In the genomic region with DNA sequence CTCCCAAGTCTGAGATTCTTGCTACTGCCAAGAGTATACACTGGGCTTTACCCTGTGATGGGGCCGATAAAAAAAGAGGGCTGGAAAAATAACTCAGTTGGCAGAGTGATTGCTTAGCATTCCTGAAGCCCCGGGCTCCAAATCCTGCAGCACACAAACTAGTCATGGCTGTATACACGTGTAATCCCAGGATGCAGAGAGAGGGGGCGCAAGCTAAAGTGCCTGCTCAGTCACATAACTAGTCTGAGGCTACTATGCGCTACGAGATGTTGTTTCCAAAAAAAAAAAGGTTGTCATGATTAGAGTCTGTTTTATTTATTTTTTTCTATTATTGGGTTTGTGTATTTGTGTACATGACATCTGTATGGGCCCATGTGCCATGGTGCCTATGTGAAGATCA, we compare ENCODE assay signal across 9 mouse cellular contexts.
A peak's percentile ranks its signal among the peaks of the same experiment; 100 is the strongest.
DNase-seq lines count a peak whose midpoint lies in the region; ATAC-seq and TF ChIP-seq lines count a peak whose summit lies in the region.
"Had no signal": no experiment of that assay in that cellular context is flagged by ENCODE, and none has a peak within 500 bp of the region (broad histone marks: within the 10 kb centered on the region; RNA-seq: fewer than 3 reads in every experiment).

No protein-coding gene starts in this region.

- ATAC-seq in megakaryocyte progenitor cell, adult 5-6 weeks (replicated peaks; ENCODE audit: poor library complexity), result peak; percentile 31; the same call in 1 of the 2 replicates
- no peak for ATAC-seq in frontal cortex, adult (ENCODE audit: low TSS enrichment)
- ATAC-seq: midbrain, embryonic 15.5 days had no signal

- DNase-seq in adrenal gland, postnatal 14 days, result peak; percentile 34
- no peak for DNase-seq in adrenal gland, adult 18-20 months (ENCODE audit: low spot score in 2 of 2)
- DNase-seq in layer of hippocampus, adult 11-12 months (ENCODE audit: low spot score), result peak; percentile 12
- DNase-seq in layer of hippocampus, postnatal 14 days (ENCODE audit: low spot score in 2 of 2), result no peak
- peak; percentile 15 for DNase-seq in ES-E14 (ENCODE audit: low read depth, low spot score)
- no peak for DNase-seq in heart, adult 18-20 months

- no peak overlapping the region for H3K9ac ChIP-seq in ES-E14 (ENCODE audit: insufficient read depth, low read depth, low read length, poor library complexity, severe bottlenecking)
- H3K9ac ChIP-seq: midbrain, embryonic 15.5 days had no signal

- H3K27ac ChIP-seq in ES-E14 (ENCODE audit: insufficient read depth, low read depth, low read length, poor library complexity, severe bottlenecking), result no peak overlapping the region
- H3K27ac ChIP-seq: midbrain, embryonic 15.5 days had no signal

- H3K4me3 ChIP-seq in ES-E14 (ENCODE audit: insufficient read depth in 1 of 2, low read depth in 1 of 2, low read length in 2 of 2, poor library complexity in 1 of 2, severe bottlenecking in 1 of 2), result no peak overlapping the region
- H3K4me3 ChIP-seq: midbrain, embryonic 15.5 days had no signal

- H3K36me3 ChIP-seq in ES-E14 (ENCODE audit: control insufficient read depth, insufficient read depth, low read length, poor library complexity, severe bottlenecking), result peaks cover 9% of the 10 kb centered on the region

- H3K9me3 ChIP-seq in ES-E14 (ENCODE audit: control insufficient read depth, insufficient read depth, low read depth, low read length), result no peaks in the 10 kb centered on the region
- H3K9me3 ChIP-seq: midbrain, embryonic 15.5 days had no signal

- in situ Hi-C loops in ES-E14 (cut with MboI; ENCODE audit: low sequenced_read_pairs in 2 of 2, unreplicated experiment in 2 of 2), result no loop called here

- no peaks in the 10 kb centered on the region for H3K4me1 ChIP-seq in ES-E14 (ENCODE audit: control insufficient read depth in 2 of 2, insufficient read depth in 2 of 2, low read length in 2 of 2, poor library complexity in 1 of 2)
- H3K4me1 ChIP-seq: midbrain, embryonic 15.5 days had no signal

TF ChIP-seq in ES-E14, 5 proteins besides CTCF, POLR2A, EP300 and RAD21:
- TF ChIP-seq CHD2 (IDR thresholded peaks at IDR 0.05; ENCODE audit: low read depth, low read length) (no peak), HCFC1 (IDR thresholded peaks at IDR 0.05; ENCODE audit: borderline replicate concordance, insufficient read depth, low read length) (no peak), ZNF384 (IDR thresholded peaks at IDR 0.05; ENCODE audit: low read depth, low read length) (no peak), MAFK (IDR thresholded peaks at IDR 0.05; ENCODE audit: insufficient read depth, low read depth, low read length) (no peak), ZC3H11A (IDR thresholded peaks at IDR 0.05; ENCODE audit: borderline replicate concordance, low read depth, low read length) (no peak)

Comparison
In these comparisons a context has a peak if more than half of its experiments do, and no peak if none do; other contexts are left out.
1. DNase-seq: peak in adrenal gland, postnatal 14 days (single experiment), layer of hippocampus, adult 11-12 months (single experiment) and ES-E14 (single experiment); none in adrenal gland, adult 18-20 months (0 of 2), layer of hippocampus, postnatal 14 days (0 of 2) and heart, adult 18-20 months (0 of 2).